Mouse (Mus musculus): Measurements from ENCODE around the gene Gprc5a. TPM values are rescaled to one million over a fixed set of nuclear protein-coding genes. Genes with fewer than 3 reads are reported as not detected.

The Gprc5a gene
- polyA plus RNA-seq, 1 experiment from 2014 or later = 2.0 TPM

GRCm38 (mm10) chr6:135076202-135076601 lies 10.8 kb downstream of the Gprc5a start:
- Histone ChIP-seq H3K9ac (replicated peaks; ENCODE audit: low read length) (no peak overlapping the region), H3K9me3 (replicated peaks; ENCODE audit: control insufficient read depth, low read length) (no peaks in the 10 kb centered on the region), H3K4me2 (ENCODE audit: low read depth, low read length) (no peak overlapping the region), H3K4me1 (ENCODE audit: control insufficient read depth, insufficient read depth, low read length) (no peaks in the 10 kb centered on the region), H3K4me3 (ENCODE audit: low read depth, low read length) (no peak overlapping the region), H3K27ac (replicated peaks; ENCODE audit: low read depth, low read length) (no peak overlapping the region), H3K27me3 (ENCODE audit: control insufficient read depth, insufficient read depth, low read length) (no peaks in the 10 kb centered on the region), H3K36me3 (replicated peaks; ENCODE audit: control insufficient read depth, insufficient read depth, low read depth, low read length) (no peaks in the 10 kb centered on the region)
- 52% methylated on average over 3 of the region's 3 CpGs for WGBS
- DNase-seq (ENCODE audit: low spot score) (no peak), ATAC-seq (replicated peaks; ENCODE audit: insufficient number of reproducible peaks, low FRiP score, low TSS enrichment, low read depth) (no peak)

DNA sequence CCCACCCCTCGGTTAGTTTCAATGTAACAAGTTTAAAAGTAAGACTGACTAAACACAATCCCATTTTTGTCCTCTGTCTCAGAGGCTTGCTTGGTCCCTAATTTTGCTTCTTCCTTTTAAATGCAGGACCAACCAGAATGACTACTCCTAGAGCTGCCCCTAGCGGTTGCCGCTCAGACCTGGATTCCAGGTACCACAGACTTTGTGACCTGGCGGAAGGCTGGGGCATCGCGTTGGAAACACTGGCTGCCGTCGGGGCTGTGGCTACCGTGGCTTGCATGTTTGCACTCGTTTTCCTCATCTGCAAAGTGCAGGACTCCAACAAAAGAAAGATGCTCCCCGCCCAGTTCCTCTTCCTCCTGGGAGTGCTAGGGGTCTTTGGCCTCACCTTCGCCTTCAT lies 13.0 kb downstream of the Gprc5a start:
- Histone ChIP-seq H3K9ac (replicated peaks; ENCODE audit: low read length) (no peak overlapping the region), H3K27me3 (ENCODE audit: control insufficient read depth, insufficient read depth, low read length) (no peaks in the 10 kb centered on the region), H3K9me3 (replicated peaks; ENCODE audit: control insufficient read depth, low read length) (no peaks in the 10 kb centered on the region), H3K27ac (replicated peaks; ENCODE audit: low read depth, low read length) (no peak overlapping the region), H3K4me3 (ENCODE audit: low read depth, low read length) (no peak overlapping the region), H3K4me1 (ENCODE audit: control insufficient read depth, insufficient read depth, low read length) (no peaks in the 10 kb centered on the region), H3K4me2 (ENCODE audit: low read depth, low read length) (no peak overlapping the region), H3K36me3 (replicated peaks; ENCODE audit: control insufficient read depth, insufficient read depth, low read depth, low read length) (no peaks in the 10 kb centered on the region)
- WGBS = 36% methylated on average over 12 of the region's 12 CpGs
- no peak for ATAC-seq (replicated peaks; ENCODE audit: insufficient number of reproducible peaks, low FRiP score, low TSS enrichment, low read depth)
- no peak for DNase-seq (ENCODE audit: low spot score)

DNA sequence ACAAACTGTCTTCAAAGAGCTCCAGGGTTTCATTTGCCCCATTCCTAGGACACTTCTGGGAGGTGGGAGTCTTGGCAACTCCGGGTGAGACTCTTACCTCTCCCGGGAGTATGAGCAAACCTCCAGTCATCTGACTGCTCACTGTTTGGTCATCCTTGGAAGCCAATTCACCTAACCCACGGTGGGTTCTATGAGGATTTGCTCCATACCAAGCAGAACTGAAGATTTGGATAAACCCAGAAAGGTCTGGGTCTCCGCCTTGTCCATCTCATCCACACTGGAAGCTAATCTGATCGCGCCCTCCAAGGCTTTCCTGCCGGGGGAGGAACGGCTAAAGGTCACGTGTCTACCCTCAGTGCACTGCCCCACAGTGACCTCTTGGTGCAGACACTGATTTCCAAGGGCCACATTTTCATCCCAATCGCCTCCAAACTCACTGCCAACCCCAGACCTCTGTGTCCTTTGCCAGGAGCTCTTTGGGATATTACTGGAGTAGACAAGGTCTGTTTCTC lies 18.6 kb downstream of the Gprc5a start:
- Histone ChIP-seq H3K9ac (replicated peaks; ENCODE audit: low read length) (no peak overlapping the region), H3K4me1 (ENCODE audit: control insufficient read depth, insufficient read depth, low read length) (no peaks in the 10 kb centered on the region), H3K27me3 (ENCODE audit: control insufficient read depth, insufficient read depth, low read length) (no peaks in the 10 kb centered on the region), H3K36me3 (replicated peaks; ENCODE audit: control insufficient read depth, insufficient read depth, low read depth, low read length) (no peaks in the 10 kb centered on the region), H3K9me3 (replicated peaks; ENCODE audit: control insufficient read depth, low read length) (no peaks in the 10 kb centered on the region), H3K4me3 (ENCODE audit: low read depth, low read length) (no peak overlapping the region), H3K4me2 (ENCODE audit: low read depth, low read length) (no peak overlapping the region), H3K27ac (replicated peaks; ENCODE audit: low read depth, low read length) (no peak overlapping the region)
- no peak for ATAC-seq (replicated peaks; ENCODE audit: insufficient number of reproducible peaks, low FRiP score, low TSS enrichment, low read depth)
- DNase-seq (ENCODE audit: low spot score) = no peak
- 69% methylated on average over 10 of the region's 10 CpGs for WGBS

DNA sequence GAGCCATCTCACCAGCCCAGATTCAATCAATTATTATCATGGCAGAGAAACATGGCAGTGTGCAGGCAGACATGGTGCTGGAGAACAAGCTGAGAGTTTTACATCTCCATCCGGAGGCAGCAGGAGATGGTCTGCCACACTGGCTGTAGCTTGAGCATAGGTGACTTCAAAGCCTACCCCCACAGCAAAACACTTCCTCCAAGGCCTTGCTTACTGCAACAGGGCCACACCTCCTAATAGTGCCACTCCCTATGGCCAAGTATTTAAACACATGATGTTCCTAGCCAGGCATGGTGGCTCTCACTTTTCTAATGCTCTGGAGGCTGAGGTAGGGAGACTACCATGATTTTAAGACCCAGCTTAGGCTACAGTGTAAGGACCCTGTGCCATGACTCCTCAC lies 20.3 kb downstream of the Gprc5a start:
- Histone ChIP-seq H3K4me1 (ENCODE audit: control insufficient read depth, insufficient read depth, low read length) (no peaks in the 10 kb centered on the region), H3K27me3 (ENCODE audit: control insufficient read depth, insufficient read depth, low read length) (no peaks in the 10 kb centered on the region), H3K9ac (replicated peaks; ENCODE audit: low read length) (no peak overlapping the region), H3K4me3 (ENCODE audit: low read depth, low read length) (no peak overlapping the region), H3K36me3 (replicated peaks; ENCODE audit: control insufficient read depth, insufficient read depth, low read depth, low read length) (no peaks in the 10 kb centered on the region), H3K9me3 (replicated peaks; ENCODE audit: control insufficient read depth, low read length) (no peaks in the 10 kb centered on the region), H3K4me2 (ENCODE audit: low read depth, low read length) (no peak overlapping the region), H3K27ac (replicated peaks; ENCODE audit: low read depth, low read length) (no peak overlapping the region)
- DNase-seq (ENCODE audit: low spot score) = no peak
- no peak for ATAC-seq (replicated peaks; ENCODE audit: insufficient number of reproducible peaks, low FRiP score, low TSS enrichment, low read depth)
- 86% methylated on average over 1 of the region's 1 CpGs for WGBS

GRCm38 (mm10) chr6:135087721-135088451 lies 22.4 kb downstream of the Gprc5a start:
- Histone ChIP-seq H3K9me3 (replicated peaks; ENCODE audit: control insufficient read depth, low read length) (no peaks in the 10 kb centered on the region), H3K27ac (replicated peaks; ENCODE audit: low read depth, low read length) (no peak overlapping the region), H3K9ac (replicated peaks; ENCODE audit: low read length) (no peak overlapping the region), H3K4me1 (ENCODE audit: control insufficient read depth, insufficient read depth, low read length) (no peaks in the 10 kb centered on the region), H3K27me3 (ENCODE audit: control insufficient read depth, insufficient read depth, low read length) (no peaks in the 10 kb centered on the region), H3K4me3 (ENCODE audit: low read depth, low read length) (no peak overlapping the region), H3K4me2 (ENCODE audit: low read depth, low read length) (no peak overlapping the region), H3K36me3 (replicated peaks; ENCODE audit: control insufficient read depth, insufficient read depth, low read depth, low read length) (no peaks in the 10 kb centered on the region)
- ATAC-seq (replicated peaks; ENCODE audit: insufficient number of reproducible peaks, low FRiP score, low TSS enrichment, low read depth) = peak; percentile 84
- WGBS = 29% methylated on average over 19 of the region's 19 CpGs
- peak; percentile 95 for DNase-seq (ENCODE audit: low spot score)

- H3K4me1 ChIP-seq (ENCODE audit: control insufficient read depth, insufficient read depth, low read length) = no peaks in the 10 kb centered on the region
- 25% methylated on average over 8 of the region's 8 CpGs for WGBS
- DNase-seq (ENCODE audit: low spot score) = no peak
- H3K36me3 ChIP-seq (replicated peaks; ENCODE audit: control insufficient read depth, insufficient read depth, low read depth, low read length) = no peaks in the 10 kb centered on the region
- no peak overlapping the region for H3K9ac ChIP-seq (replicated peaks; ENCODE audit: low read length)
- no peak overlapping the region for H3K4me2 ChIP-seq (ENCODE audit: low read depth, low read length)
- no peak for ATAC-seq (replicated peaks; ENCODE audit: insufficient number of reproducible peaks, low FRiP score, low TSS enrichment, low read depth)
- H3K27me3 ChIP-seq (ENCODE audit: control insufficient read depth, insufficient read depth, low read length) = no peaks in the 10 kb centered on the region
- no peaks in the 10 kb centered on the region for H3K9me3 ChIP-seq (replicated peaks; ENCODE audit: control insufficient read depth, low read length)
- H3K27ac ChIP-seq (replicated peaks; ENCODE audit: low read depth, low read length) = no peak overlapping the region
- no peak overlapping the region for H3K4me3 ChIP-seq (ENCODE audit: low read depth, low read length)
Observed at GRCm38 (mm10) chr6:135089786-135090185, 24.3 kb downstream of the Gprc5a start.

GRCm38 (mm10) chr6:135090661-135091060 lies 25.2 kb downstream of the Gprc5a start:
- no peaks in the 10 kb centered on the region for H3K4me1 ChIP-seq (ENCODE audit: control insufficient read depth, insufficient read depth, low read length)
- H3K36me3 ChIP-seq (replicated peaks; ENCODE audit: control insufficient read depth, insufficient read depth, low read depth, low read length) = no peaks in the 10 kb centered on the region

GRCm38 (mm10) chr6:135092798-135093470 lies 27.5 kb downstream of the Gprc5a start:
- Histone ChIP-seq H3K4me1 (ENCODE audit: control insufficient read depth, insufficient read depth, low read length) (no peaks in the 10 kb centered on the region), H3K9me3 (replicated peaks; ENCODE audit: control insufficient read depth, low read length) (no peaks in the 10 kb centered on the region), H3K27me3 (ENCODE audit: control insufficient read depth, insufficient read depth, low read length) (no peaks in the 10 kb centered on the region), H3K9ac (replicated peaks; ENCODE audit: low read length) (no peak overlapping the region), H3K4me2 (ENCODE audit: low read depth, low read length) (no peak overlapping the region), H3K36me3 (replicated peaks; ENCODE audit: control insufficient read depth, insufficient read depth, low read depth, low read length) (no peaks in the 10 kb centered on the region), H3K4me3 (ENCODE audit: low read depth, low read length) (no peak overlapping the region), H3K27ac (replicated peaks; ENCODE audit: low read depth, low read length) (no peak overlapping the region)
- no peak for DNase-seq (ENCODE audit: low spot score)
- 86% methylated on average over 12 of the region's 12 CpGs for whole genome bisulfite sequencing
- no peak for ATAC-seq (replicated peaks; ENCODE audit: insufficient number of reproducible peaks, low FRiP score, low TSS enrichment, low read depth)

More at GRCm38 (mm10) chr6:135090661-135091060, 25.2 kb downstream of the Gprc5a start:
- 71% methylated on average over 4 of the region's 4 CpGs for WGBS
- DNase-seq (ENCODE audit: low spot score) (no peak), ATAC-seq (replicated peaks; ENCODE audit: insufficient number of reproducible peaks, low FRiP score, low TSS enrichment, low read depth) (no peak)
- H3K27ac ChIP-seq (replicated peaks; ENCODE audit: low read depth, low read length) = no peak overlapping the region
- no peak overlapping the region for H3K4me2 ChIP-seq (ENCODE audit: low read depth, low read length)
- no peaks in the 10 kb centered on the region for H3K9me3 ChIP-seq (replicated peaks; ENCODE audit: control insufficient read depth, low read length)
- H3K9ac ChIP-seq (replicated peaks; ENCODE audit: low read length) = no peak overlapping the region
- no peaks in the 10 kb centered on the region for H3K27me3 ChIP-seq (ENCODE audit: control insufficient read depth, insufficient read depth, low read length)
- no peak overlapping the region for H3K4me3 ChIP-seq (ENCODE audit: low read depth, low read length)

All from embryonic facial prominence, embryonic 11.5 days (tissue).